Mouse (Mus musculus): Measurements from ENCODE around the gene Egflam. TPM values are rescaled to one million over a fixed set of nuclear protein-coding genes. Genes with fewer than 3 reads are reported as not detected.

The Egflam gene
- polyA plus RNA-seq, 1 experiment from 2014 or later = 13.5 TPM

DNA sequence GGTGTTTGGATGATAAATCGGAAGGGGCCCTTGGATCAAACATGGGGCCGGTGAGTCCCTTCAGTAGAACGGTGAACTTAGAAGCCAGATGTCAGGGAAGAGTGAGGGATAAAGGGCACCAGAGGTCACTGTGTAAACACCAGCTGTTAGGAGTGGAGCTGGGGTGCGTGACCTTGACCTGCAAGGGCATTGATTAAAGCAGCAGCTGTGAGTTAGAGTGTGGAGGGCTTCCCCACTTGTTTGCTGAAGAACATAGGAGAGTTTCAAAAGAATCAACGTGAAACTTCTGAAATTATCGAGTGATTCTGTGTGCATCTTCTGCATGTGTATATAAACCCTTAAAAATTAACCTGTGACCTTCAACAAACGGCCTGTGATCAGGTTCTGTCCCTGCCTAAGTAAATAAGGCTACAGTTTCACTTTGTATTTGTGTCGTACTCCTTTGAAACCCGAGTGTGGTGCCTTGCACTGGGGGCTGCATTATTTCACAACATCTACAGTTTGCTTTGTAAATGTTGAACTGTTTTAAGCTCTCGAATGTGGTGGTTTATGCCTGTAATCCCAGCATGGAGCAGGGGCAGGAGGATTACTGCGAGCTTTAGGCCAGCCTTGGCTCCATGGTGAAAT, 230.2 kb downstream of the Egflam start:
- Histone ChIP-seq H3K36me3 (ENCODE audit: control insufficient read depth, insufficient read depth, low read length) (peaks cover 2% of the 10 kb centered on the region; the same call in 1 of the 2 replicates), H3K4me1 (ENCODE audit: control insufficient read depth, insufficient read depth, low read length) (no peaks in the 10 kb centered on the region), H3K4me3 (ENCODE audit: low read depth, low read length) (no peak overlapping the region), H3K9me3 (ENCODE audit: control insufficient read depth, low read length) (no peaks in the 10 kb centered on the region), H3K9ac (ENCODE audit: low read length) (no peak overlapping the region), H3K27me3 (ENCODE audit: control insufficient read depth, insufficient read depth, low read length) (no peaks in the 10 kb centered on the region), H3K4me2 (ENCODE audit: low read depth, severe bottlenecking) (no peak overlapping the region), H3K27ac (replicated peaks; ENCODE audit: low read depth, low read length) (no peak overlapping the region)
- ATAC-seq (ENCODE audit: insufficient number of reproducible peaks, low FRiP score, low TSS enrichment, low read depth) = no peak
- 41% methylated on average over 11 of the region's 11 CpGs for WGBS
- DNase-seq (ENCODE audit: low spot score) = no peak

- H3K27me3 ChIP-seq (ENCODE audit: control insufficient read depth, insufficient read depth, low read length) = no peaks in the 10 kb centered on the region
- WGBS = 87% methylated on average over 10 of the region's 10 CpGs
- H3K4me1 ChIP-seq (ENCODE audit: control insufficient read depth, insufficient read depth, low read length) = no peaks in the 10 kb centered on the region
- no peak overlapping the region for H3K27ac ChIP-seq (replicated peaks; ENCODE audit: low read depth, low read length)
- H3K36me3 ChIP-seq (ENCODE audit: control insufficient read depth, insufficient read depth, low read length) = peaks cover 2% of the 10 kb centered on the region; the same call in 1 of the 2 replicates
- no peak for ATAC-seq (ENCODE audit: insufficient number of reproducible peaks, low FRiP score, low TSS enrichment, low read depth)
- no peaks in the 10 kb centered on the region for H3K9me3 ChIP-seq (ENCODE audit: control insufficient read depth, low read length)
- H3K4me2 ChIP-seq (ENCODE audit: low read depth, severe bottlenecking) = no peak overlapping the region
- no peak for DNase-seq (ENCODE audit: low spot score)
- no peak overlapping the region for H3K4me3 ChIP-seq (ENCODE audit: low read depth, low read length)
- no peak overlapping the region for H3K9ac ChIP-seq (ENCODE audit: low read length)
Observed at GRCm38 (mm10) chr15:7167238-7167905, 230.8 kb downstream of the Egflam start.

GRCm38 (mm10) chr15:7166735-7167134, 231.5 kb downstream of the Egflam start:
- ATAC-seq (ENCODE audit: insufficient number of reproducible peaks, low FRiP score, low TSS enrichment, low read depth) (no peak), DNase-seq (ENCODE audit: low spot score) (no peak)
- no peak overlapping the region for H3K9ac ChIP-seq (ENCODE audit: low read length)
- no peaks in the 10 kb centered on the region for H3K9me3 ChIP-seq (ENCODE audit: control insufficient read depth, low read length)
- H3K4me1 ChIP-seq (ENCODE audit: control insufficient read depth, insufficient read depth, low read length) = no peaks in the 10 kb centered on the region
- H3K4me3 ChIP-seq (ENCODE audit: low read depth, low read length) = no peak overlapping the region
- no peak overlapping the region for H3K4me2 ChIP-seq (ENCODE audit: low read depth, severe bottlenecking)
- peaks cover 2% of the 10 kb centered on the region; the same call in 1 of the 2 replicates for H3K36me3 ChIP-seq (ENCODE audit: control insufficient read depth, insufficient read depth, low read length)
- 92% methylated on average over 9 of the region's 9 CpGs for WGBS
- H3K27me3 ChIP-seq (ENCODE audit: control insufficient read depth, insufficient read depth, low read length) = no peaks in the 10 kb centered on the region
- no peak overlapping the region for H3K27ac ChIP-seq (replicated peaks; ENCODE audit: low read depth, low read length)

DNA sequence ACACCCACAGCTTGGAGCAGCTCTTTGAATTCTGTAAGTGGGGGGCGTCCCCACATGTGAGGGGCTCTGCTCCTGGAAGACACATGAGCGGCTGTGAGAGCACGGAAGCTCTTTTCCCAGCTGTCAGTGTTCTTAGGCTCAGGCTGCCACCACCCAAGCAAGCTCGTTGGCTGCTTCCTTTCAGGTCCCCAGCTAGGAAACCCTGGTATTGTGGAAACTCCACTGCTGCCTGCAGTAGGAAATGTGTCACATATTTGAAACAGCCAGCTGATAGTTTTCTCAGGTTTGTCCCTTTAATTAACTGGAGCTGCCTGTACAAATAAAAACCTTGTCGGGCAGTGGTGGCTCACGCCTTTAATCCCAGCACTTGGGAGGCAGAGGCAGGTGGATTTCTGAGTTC, 234.3 kb downstream of the Egflam start:
- no peak overlapping the region for H3K27ac ChIP-seq (replicated peaks; ENCODE audit: low read depth, low read length)
- ATAC-seq (ENCODE audit: insufficient number of reproducible peaks, low FRiP score, low TSS enrichment, low read depth) = no peak
- H3K4me3 ChIP-seq (ENCODE audit: low read depth, low read length) = no peak overlapping the region
- 73% methylated on average over 6 of the region's 6 CpGs for WGBS
- DNase-seq (ENCODE audit: low spot score) = no peak
- H3K9ac ChIP-seq (ENCODE audit: low read length) = no peak overlapping the region
- no peaks in the 10 kb centered on the region for H3K9me3 ChIP-seq (ENCODE audit: control insufficient read depth, low read length)
- H3K36me3 ChIP-seq (ENCODE audit: control insufficient read depth, insufficient read depth, low read length) = peaks cover 4% of the 10 kb centered on the region; the same call in 1 of the 2 replicates
- no peaks in the 10 kb centered on the region for H3K27me3 ChIP-seq (ENCODE audit: control insufficient read depth, insufficient read depth, low read length)
- H3K4me1 ChIP-seq (ENCODE audit: control insufficient read depth, insufficient read depth, low read length) = no peaks in the 10 kb centered on the region
- no peak overlapping the region for H3K4me2 ChIP-seq (ENCODE audit: low read depth, severe bottlenecking)

- 87% methylated on average over 8 of the region's 8 CpGs for WGBS
- H3K27me3 ChIP-seq (ENCODE audit: control insufficient read depth, insufficient read depth, low read length) = no peaks in the 10 kb centered on the region
Observed at GRCm38 (mm10) chr15:7160321-7160720, 237.9 kb downstream of the Egflam start.

GRCm38 (mm10) chr15:7159869-7160268, 238.3 kb downstream of the Egflam start:
- Histone ChIP-seq H3K27me3 (ENCODE audit: control insufficient read depth, insufficient read depth, low read length) (no peaks in the 10 kb centered on the region), H3K4me1 (ENCODE audit: control insufficient read depth, insufficient read depth, low read length) (no peaks in the 10 kb centered on the region), H3K4me3 (ENCODE audit: low read depth, low read length) (no peak overlapping the region), H3K9ac (ENCODE audit: low read length) (no peak overlapping the region), H3K4me2 (ENCODE audit: low read depth, severe bottlenecking) (no peak overlapping the region), H3K27ac (replicated peaks; ENCODE audit: low read depth, low read length) (no peak overlapping the region), H3K36me3 (ENCODE audit: control insufficient read depth, insufficient read depth, low read length) (peaks cover 2% of the 10 kb centered on the region; the same call in 1 of the 2 replicates), H3K9me3 (ENCODE audit: control insufficient read depth, low read length) (no peaks in the 10 kb centered on the region)
- DNase-seq (ENCODE audit: low spot score) = no peak
- ATAC-seq (ENCODE audit: insufficient number of reproducible peaks, low FRiP score, low TSS enrichment, low read depth) = no peak
- 95% methylated on average over 9 of the region's 9 CpGs for WGBS

More at GRCm38 (mm10) chr15:7160321-7160720, 237.9 kb downstream of the Egflam start:
- H3K9me3 ChIP-seq (ENCODE audit: control insufficient read depth, low read length) = no peaks in the 10 kb centered on the region
- no peak overlapping the region for H3K27ac ChIP-seq (replicated peaks; ENCODE audit: low read depth, low read length)
- peaks cover 2% of the 10 kb centered on the region; the same call in 1 of the 2 replicates for H3K36me3 ChIP-seq (ENCODE audit: control insufficient read depth, insufficient read depth, low read length)
- ATAC-seq (ENCODE audit: insufficient number of reproducible peaks, low FRiP score, low TSS enrichment, low read depth) (no peak), DNase-seq (ENCODE audit: low spot score) (no peak)
- H3K9ac ChIP-seq (ENCODE audit: low read length) = no peak overlapping the region
- H3K4me1 ChIP-seq (ENCODE audit: control insufficient read depth, insufficient read depth, low read length) = no peaks in the 10 kb centered on the region
- no peak overlapping the region for H3K4me3 ChIP-seq (ENCODE audit: low read depth, low read length)
- H3K4me2 ChIP-seq (ENCODE audit: low read depth, severe bottlenecking) = no peak overlapping the region

- H3K4me3 ChIP-seq (ENCODE audit: low read depth, low read length) = no peak overlapping the region
- 86% methylated on average over 6 of the region's 6 CpGs for WGBS
- no peaks in the 10 kb centered on the region for H3K9me3 ChIP-seq (ENCODE audit: control insufficient read depth, low read length)
- no peak overlapping the region for H3K4me2 ChIP-seq (ENCODE audit: low read depth, severe bottlenecking)
- H3K9ac ChIP-seq (ENCODE audit: low read length) = no peak overlapping the region
- no peaks in the 10 kb centered on the region for H3K4me1 ChIP-seq (ENCODE audit: control insufficient read depth, insufficient read depth, low read length)
- DNase-seq (ENCODE audit: low spot score) = no peak
- peaks cover 2% of the 10 kb centered on the region; the same call in 1 of the 2 replicates for H3K36me3 ChIP-seq (ENCODE audit: control insufficient read depth, insufficient read depth, low read length)
- H3K27me3 ChIP-seq (ENCODE audit: control insufficient read depth, insufficient read depth, low read length) = no peaks in the 10 kb centered on the region
- no peak overlapping the region for H3K27ac ChIP-seq (replicated peaks; ENCODE audit: low read depth, low read length)
- ATAC-seq (ENCODE audit: insufficient number of reproducible peaks, low FRiP score, low TSS enrichment, low read depth) = no peak
Observed at GRCm38 (mm10) chr15:7157658-7158057, 240.5 kb downstream of the Egflam start.

All from limb, embryonic 11.5 days (tissue).